Mouse (Mus musculus) lung, postnatal 14 days (tissue): ENCODE data around the gene Umodl1.

Source experiments
- DNase-seq: peaks from one replicate; pipeline ENCODE4 v3.0.0; 2021

Gene Umodl1

GRCm38 (mm10) chr17:30954340-30954739 lies at the start of gene Umodl1:
Gene Umodl1, plus strand, starts transcription at chr17:30954640.
- no peak for DNase-seq

GRCm38 (mm10) chr17:30907577-30907976 lies 46.9 kb upstream of the Umodl1 start:
- DNase-seq: no peak

- peak; percentile 15 for DNase-seq
Measured at GRCm38 (mm10) chr17:30910866-30911731, 43.3 kb upstream of the Umodl1 start.

GRCm38 (mm10) chr17:30911732-30912088 lies 42.7 kb upstream of the Umodl1 start:
- no peak for DNase-seq

- no peak for DNase-seq
Measured at GRCm38 (mm10) chr17:30912536-30912935, 41.9 kb upstream of the Umodl1 start.

GRCm38 (mm10) chr17:30914264-30914663 lies 40.2 kb upstream of the Umodl1 start:
- DNase-seq: no peak

GRCm38 (mm10) chr17:30923566-30923965 lies 30.9 kb upstream of the Umodl1 start:
- DNase-seq: no peak

GRCm38 (mm10) chr17:30930827-30931226 lies 23.6 kb upstream of the Umodl1 start:
- no peak for DNase-seq

GRCm38 (mm10) chr17:30932836-30933235 lies 21.6 kb upstream of the Umodl1 start:
- DNase-seq: no peak

- no peak for DNase-seq
Measured at GRCm38 (mm10) chr17:30935301-30935700, 19.1 kb upstream of the Umodl1 start.

GRCm38 (mm10) chr17:30938554-30938953 lies 15.9 kb upstream of the Umodl1 start:
- DNase-seq: peak; percentile 5

GRCm38 (mm10) chr17:30948382-30948781 lies 6.1 kb upstream of the Umodl1 start:
- no peak for DNase-seq

- DNase-seq: peak; percentile 85
Measured at GRCm38 (mm10) chr17:30950780-30951179, 3.7 kb upstream of the Umodl1 start.

GRCm38 (mm10) chr17:30951600-30951999 lies 2.8 kb upstream of the Umodl1 start:
- no peak for DNase-seq

GRCm38 (mm10) chr17:30961936-30962592 lies 7.6 kb downstream of the Umodl1 start:
- DNase-seq: no peak

GRCm38 (mm10) chr17:30962880-30963279 lies 8.4 kb downstream of the Umodl1 start:
- DNase-seq: no peak

GRCm38 (mm10) chr17:30969983-30970382 lies 15.5 kb downstream of the Umodl1 start:
- DNase-seq: no peak

- DNase-seq: no peak
Measured at GRCm38 (mm10) chr17:30971877-30972276, 17.4 kb downstream of the Umodl1 start.

GRCm38 (mm10) chr17:30973332-30973731 lies 18.9 kb downstream of the Umodl1 start:
- peak; percentile 6 for DNase-seq

- peak; percentile 1 for DNase-seq
Measured at GRCm38 (mm10) chr17:30977290-30977689, 22.9 kb downstream of the Umodl1 start.

GRCm38 (mm10) chr17:30978556-30978955 lies 24.1 kb downstream of the Umodl1 start:
- no peak for DNase-seq

- DNase-seq: no peak
Measured at GRCm38 (mm10) chr17:30983521-30983920, 29.1 kb downstream of the Umodl1 start.

- peak; percentile 27 for DNase-seq
Measured at GRCm38 (mm10) chr17:30990254-30990653, 35.8 kb downstream of the Umodl1 start.

- no peak for DNase-seq
Measured at GRCm38 (mm10) chr17:30996296-30996695, 41.9 kb downstream of the Umodl1 start.
